Mouse (Mus musculus) heart, embryonic 12.5 days (tissue): Measurements from ENCODE around the gene Megf9. TPM values are rescaled to one million over a fixed set of nuclear protein-coding genes. Genes with fewer than 3 reads are reported as not detected.

Experiments
- ATAC-seq: fragments of 200-750 bp; cut with Nextera tagmentation; 2 replicates; pipeline ENCODE4 v1.8.0; 2017; ENCODE audit warnings: moderate TSS enrichment, moderate library complexity; ENCODE audit not compliant: insufficient number of reproducible peaks, low FRiP score
- H3K27ac ChIP-seq: fragments of 300-500 bp; sonication (generic); 2 replicates; pipeline ENCODE4 v1.5.1; 2016; ENCODE audit warnings: mild to moderate bottlenecking, moderate library complexity; ENCODE audit not compliant: poor library complexity, severe bottlenecking
- H3K27me3 ChIP-seq: fragments of 300-500 bp; sonication (generic); replicated peaks from 2 replicates; pipeline ENCODE4 v1.6.1; 2016; ENCODE audit warnings: mild to moderate bottlenecking, moderate library complexity
- H3K36me3 ChIP-seq: fragments of 300-500 bp; sonication (generic); 2 replicates; pipeline ENCODE4 v1.6.1; 2016; ENCODE audit warnings: mild to moderate bottlenecking, moderate library complexity
- H3K4me1 ChIP-seq: fragments of 300-500 bp; sonication (generic); replicated peaks from 2 replicates; pipeline ENCODE4 v1.6.1; 2016; ENCODE audit warnings: mild to moderate bottlenecking
- H3K4me2 ChIP-seq: fragments of 300-500 bp; sonication (generic); 2 replicates; pipeline ENCODE4 v1.6.1; 2016; ENCODE audit warnings: mild to moderate bottlenecking, moderate library complexity
- H3K4me3 ChIP-seq: fragments of 300-500 bp; sonication (generic); 2 replicates; pipeline ENCODE4 v1.5.1; 2016; ENCODE audit warnings: mild to moderate bottlenecking
- H3K9ac ChIP-seq: fragments of 300-500 bp; sonication (generic); 2 replicates; pipeline ENCODE4 v1.6.1; 2016; ENCODE audit warnings: mild to moderate bottlenecking, moderate library complexity
- H3K9me3 ChIP-seq: fragments of 300-500 bp; sonication (generic); replicated peaks from 2 replicates; pipeline ENCODE4 v1.6.1; 2016; ENCODE audit warnings: mild to moderate bottlenecking, moderate library complexity
- WGBS: fragments of 180-500 bp; shearing (Covaris S2); methylation state at CpG from one replicate; pipeline ENCODE4 v1.1.7; 2016; 5-methylcytosine and 5-hydroxymethylcytosine counted together
- polyA plus RNA-seq: library from polyadenylated mRNA; unstranded; fragments of >200 nt; fragmentation: Nextera tagmentation; extraction: Ambion mirVana; gene quantifications from 2 replicates; pipeline ENCODE4 v1.2.1, GENCODE M21; 2016

The Megf9 gene
- polyA plus RNA-seq, 1 experiment from 2014 or later, result 8.2 TPM

DNA sequence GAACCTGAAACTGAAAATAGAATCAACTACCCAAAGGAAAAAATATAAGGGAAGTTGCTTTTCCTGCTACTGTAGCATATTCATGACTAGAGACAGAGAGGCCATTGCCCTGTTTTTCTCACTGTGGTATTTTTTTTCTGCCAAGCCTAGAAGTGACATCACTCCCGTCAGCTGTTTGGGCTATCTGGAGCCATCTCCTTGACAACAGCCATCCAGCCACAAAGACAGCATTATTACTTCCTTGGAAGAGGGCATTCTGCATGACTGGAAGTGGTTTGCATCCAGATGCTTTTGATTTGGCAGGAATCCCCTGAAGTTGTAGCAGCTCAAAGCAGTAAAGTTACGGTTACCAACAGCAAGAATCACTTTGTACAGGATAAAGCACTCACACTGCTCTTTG lies 122.7 kb downstream of the Megf9 start:
- Histone ChIP-seq H3K9ac (no peak overlapping the region), H3K9me3 (no peaks in the 10 kb centered on the region), H3K27me3 (no peaks in the 10 kb centered on the region), H3K36me3 (no peaks in the 10 kb centered on the region), H3K4me3 (no peak overlapping the region), H3K4me1 (peaks cover 7% of the 10 kb centered on the region), H3K27ac (no peak overlapping the region), H3K4me2 (no peak overlapping the region)
- 64% methylated on average over 2 of the region's 2 CpGs for WGBS
- ATAC-seq, result no peak

GRCm38 (mm10) chr4:70409994-70410721 lies 124.6 kb downstream of the Megf9 start, which contains the start of gene Cdk5rap2:
Gene Cdk5rap2, minus strand, starts transcription at chr4:70410443.
- Histone ChIP-seq H3K9ac (peak within 1 kb of the TSS; percentile 87), H3K27me3 (no peaks in the 10 kb centered on the region), H3K36me3 (peaks cover under 1% of the 10 kb centered on the region; the same call in 1 of the 2 replicates), H3K9me3 (no peaks in the 10 kb centered on the region), H3K27ac (peak within 1 kb of the TSS; percentile 37; the same call in 1 of the 2 replicates), H3K4me2 (peak within 1 kb of the TSS; percentile 71), H3K4me3 (peak within 1 kb of the TSS; percentile 73), H3K4me1 (peaks cover 7% of the 10 kb centered on the region)
- peak; percentile 98 for ATAC-seq
- under 1% methylated on average over 55 of the region's 55 CpGs for WGBS

GRCm38 (mm10) chr4:70409456-70409855 lies 125.3 kb downstream of the Megf9 start:
- WGBS, result 28% methylated on average over 9 of the region's 9 CpGs
- H3K27ac ChIP-seq, result no peak overlapping the region
- peak overlapping the region; percentile 71 for H3K4me2 ChIP-seq
- H3K9me3 ChIP-seq, result no peaks in the 10 kb centered on the region
- H3K36me3 ChIP-seq, result peaks cover 5% of the 10 kb centered on the region; the same call in 1 of the 2 replicates
- peaks cover 7% of the 10 kb centered on the region for H3K4me1 ChIP-seq
- peak overlapping the region; percentile 73 for H3K4me3 ChIP-seq
- ATAC-seq, result no peak
- H3K9ac ChIP-seq, result peak overlapping the region; percentile 87
- no peaks in the 10 kb centered on the region for H3K27me3 ChIP-seq

DNA sequence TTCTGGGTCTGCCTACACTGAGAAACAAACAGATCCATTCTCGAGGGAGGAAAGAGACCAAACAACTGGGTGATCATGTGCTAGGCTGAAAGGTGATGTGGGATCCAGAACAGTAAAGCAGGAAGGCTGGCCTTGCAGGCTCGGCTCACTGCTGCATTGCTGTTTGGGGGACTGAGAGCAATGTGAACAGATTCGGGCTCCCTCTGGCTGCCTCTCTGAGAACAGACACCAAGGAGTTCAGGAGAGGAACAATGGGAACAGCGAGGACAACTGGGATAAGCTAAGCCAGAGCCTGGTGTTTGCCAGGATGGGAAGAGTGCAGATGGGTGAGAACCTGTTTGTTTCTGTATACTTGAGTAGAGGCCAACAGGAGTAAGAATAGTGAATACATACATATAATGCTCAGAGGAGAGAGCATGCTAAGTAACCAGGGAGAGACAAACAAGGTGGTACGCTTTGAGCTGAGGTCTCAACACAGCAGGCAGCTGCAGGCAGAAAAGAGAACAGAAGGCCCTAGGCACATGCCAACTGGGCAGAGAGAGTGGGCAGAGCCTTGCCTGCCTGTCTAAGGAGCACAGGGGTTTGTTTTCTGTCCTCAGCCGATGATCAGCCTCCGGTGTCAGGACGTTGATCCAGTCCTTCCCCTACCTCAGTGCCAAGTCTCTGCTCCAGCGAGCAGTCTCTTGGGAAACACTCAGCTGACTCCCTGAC lies 132.5 kb downstream of the Megf9 start:
- Histone ChIP-seq H3K4me2 (no peak overlapping the region), H3K4me1 (no peaks in the 10 kb centered on the region), H3K9me3 (no peaks in the 10 kb centered on the region), H3K4me3 (no peak overlapping the region), H3K27me3 (no peaks in the 10 kb centered on the region), H3K36me3 (peaks cover 48% of the 10 kb centered on the region), H3K27ac (no peak overlapping the region), H3K9ac (no peak overlapping the region)
- no peak for ATAC-seq
- 74% methylated on average over 9 of the region's 9 CpGs for WGBS

DNA sequence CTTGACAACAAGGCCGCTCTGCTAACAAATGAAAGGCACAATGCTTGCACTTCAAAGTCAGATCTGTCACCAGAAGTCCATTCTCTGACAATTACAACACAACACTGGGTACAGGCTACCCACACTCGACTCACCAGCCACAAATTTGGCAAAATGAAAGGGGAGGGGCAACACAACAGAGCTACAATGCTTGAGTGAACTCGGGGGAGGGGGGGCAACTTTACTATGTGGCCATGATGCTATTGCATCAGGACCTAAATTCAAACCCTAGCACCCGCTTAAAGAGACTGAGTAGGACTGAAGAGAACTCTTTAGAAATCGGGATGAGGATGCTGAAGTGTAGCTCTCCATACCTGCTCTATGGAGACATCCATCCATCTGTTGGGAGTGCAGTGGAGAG lies 135.3 kb downstream of the Megf9 start:
- no peak overlapping the region for H3K9ac ChIP-seq
- WGBS, result 82% methylated on average over 5 of the region's 5 CpGs
- peaks cover 42% of the 10 kb centered on the region for H3K36me3 ChIP-seq
- H3K9me3 ChIP-seq, result no peaks in the 10 kb centered on the region
- no peaks in the 10 kb centered on the region for H3K27me3 ChIP-seq
- no peak for ATAC-seq
- H3K4me1 ChIP-seq, result no peaks in the 10 kb centered on the region
- H3K4me2 ChIP-seq, result no peak overlapping the region
- H3K27ac ChIP-seq, result no peak overlapping the region
- no peak overlapping the region for H3K4me3 ChIP-seq

- 92% methylated on average over 2 of the region's 2 CpGs for WGBS
- H3K4me1 ChIP-seq, result no peaks in the 10 kb centered on the region
- H3K4me2 ChIP-seq, result no peak overlapping the region
- H3K36me3 ChIP-seq, result peaks cover 42% of the 10 kb centered on the region
- H3K9me3 ChIP-seq, result no peaks in the 10 kb centered on the region
- no peak overlapping the region for H3K27ac ChIP-seq
- no peak overlapping the region for H3K9ac ChIP-seq
- H3K4me3 ChIP-seq, result no peak overlapping the region
- ATAC-seq, result no peak
- no peaks in the 10 kb centered on the region for H3K27me3 ChIP-seq
Measured at GRCm38 (mm10) chr4:70399074-70399473, 135.7 kb downstream of the Megf9 start.

DNA sequence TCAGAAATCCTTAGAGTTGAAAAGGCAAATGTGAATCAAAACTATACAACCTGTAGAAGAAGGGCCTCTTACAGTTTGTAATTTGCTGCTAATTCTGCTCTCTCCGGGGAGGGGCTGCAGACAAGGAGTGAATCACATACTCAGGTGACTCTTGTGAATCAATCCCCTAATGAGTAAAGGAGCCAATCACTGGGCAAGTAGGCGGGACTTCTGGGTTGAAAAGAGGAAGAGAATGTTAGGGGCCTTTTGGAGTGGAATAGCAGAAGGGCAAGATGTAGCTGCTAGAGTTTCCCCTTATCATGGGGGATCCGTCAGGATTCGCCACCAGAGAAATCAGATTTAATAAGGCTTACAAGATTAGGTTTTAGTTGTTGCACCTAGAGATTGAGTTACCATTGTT lies 136.7 kb downstream of the Megf9 start:
- no peak for ATAC-seq

GRCm38 (mm10) chr4:70396701-70397100 lies 138.1 kb downstream of the Megf9 start:
- Histone ChIP-seq H3K9me3 (no peaks in the 10 kb centered on the region), H3K4me3 (no peak overlapping the region), H3K9ac (no peak overlapping the region), H3K27ac (no peak overlapping the region), H3K4me2 (no peak overlapping the region), H3K4me1 (0 out of 2 replicates have a peak, but pooled peaks cover under 1% of the 10 kb centered on the region), H3K36me3 (peaks cover 35% of the 10 kb centered on the region), H3K27me3 (no peaks in the 10 kb centered on the region)
- ATAC-seq, result no peak
- WGBS, result 82% methylated on average over 5 of the region's 5 CpGs

More for the DNA sequence above, 136.7 kb downstream of the Megf9 start:
- Histone ChIP-seq H3K4me3 (no peak overlapping the region), H3K9ac (no peak overlapping the region), H3K36me3 (peaks cover 38% of the 10 kb centered on the region), H3K27ac (no peak overlapping the region), H3K4me2 (no peak overlapping the region), H3K9me3 (no peaks in the 10 kb centered on the region), H3K4me1 (no peaks in the 10 kb centered on the region), H3K27me3 (no peaks in the 10 kb centered on the region)
- 75% methylated on average over 4 of the region's 4 CpGs for whole genome bisulfite sequencing

DNA sequence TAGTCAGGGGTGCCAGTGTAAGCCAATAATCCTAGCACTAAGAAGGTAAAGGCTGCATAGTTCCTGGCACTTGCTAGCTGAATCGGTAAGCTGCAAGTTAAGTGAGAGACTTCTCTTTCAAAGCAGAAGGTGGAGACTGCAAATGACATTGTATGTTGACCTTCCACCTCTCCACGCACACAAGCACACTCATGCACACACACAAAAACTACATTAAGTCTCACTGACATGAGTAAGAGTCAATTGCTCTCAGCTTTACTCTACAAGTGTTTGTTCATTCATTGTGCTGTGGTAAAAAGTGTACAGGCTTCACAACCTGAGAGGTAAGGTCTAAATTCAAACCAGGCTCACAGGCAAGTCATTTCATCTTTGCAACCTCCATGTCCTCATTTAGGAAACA lies 140.1 kb downstream of the Megf9 start:
- H3K4me2 ChIP-seq, result no peak overlapping the region
- H3K4me1 ChIP-seq, result peaks cover 7% of the 10 kb centered on the region; the same call in 1 of the 2 replicates
- no peak for ATAC-seq
- no peak overlapping the region for H3K9ac ChIP-seq
- H3K36me3 ChIP-seq, result peaks cover 21% of the 10 kb centered on the region
- H3K4me3 ChIP-seq, result no peak overlapping the region
- H3K27me3 ChIP-seq, result no peaks in the 10 kb centered on the region
- H3K9me3 ChIP-seq, result no peaks in the 10 kb centered on the region
- no peak overlapping the region for H3K27ac ChIP-seq
- WGBS, result 84% methylated on average over 2 of the region's 2 CpGs

GRCm38 (mm10) chr4:70391760-70392372 lies 142.9 kb downstream of the Megf9 start:
- no peak overlapping the region for H3K27ac ChIP-seq
- H3K4me3 ChIP-seq, result no peak overlapping the region
- no peak overlapping the region for H3K4me2 ChIP-seq
- H3K9me3 ChIP-seq, result no peaks in the 10 kb centered on the region
- H3K9ac ChIP-seq, result no peak overlapping the region
- no peak for ATAC-seq
- H3K27me3 ChIP-seq, result no peaks in the 10 kb centered on the region
- peaks cover 7% of the 10 kb centered on the region; the same call in 1 of the 2 replicates for H3K4me1 ChIP-seq
- H3K36me3 ChIP-seq, result peaks cover 13% of the 10 kb centered on the region
- 84% methylated on average over 11 of the region's 11 CpGs for WGBS

DNA sequence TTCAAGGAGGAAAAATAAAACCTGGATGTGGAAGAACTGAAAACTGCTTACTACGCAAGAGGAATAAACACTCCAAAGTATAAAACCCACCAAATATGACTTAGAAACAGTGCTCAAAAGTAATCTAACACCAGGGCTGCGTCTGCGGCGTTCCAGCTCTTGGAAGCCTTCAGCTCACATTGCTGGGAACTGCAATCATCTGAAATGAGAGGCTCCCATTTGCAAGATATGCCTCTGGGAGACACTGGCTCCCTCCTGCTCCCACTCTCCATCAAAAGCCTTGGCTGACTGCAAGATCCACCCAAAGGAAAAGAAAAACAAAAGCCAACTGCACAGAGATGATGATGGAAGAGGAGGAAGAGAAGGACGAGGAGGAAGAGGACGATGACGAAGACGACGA lies 143.7 kb downstream of the Megf9 start:
- H3K9ac ChIP-seq, result no peak overlapping the region
- H3K36me3 ChIP-seq, result peaks cover 13% of the 10 kb centered on the region
- H3K27me3 ChIP-seq, result no peaks in the 10 kb centered on the region
- no peak for ATAC-seq
- no peak overlapping the region for H3K4me2 ChIP-seq
- peaks cover 7% of the 10 kb centered on the region; the same call in 1 of the 2 replicates for H3K4me1 ChIP-seq
- no peak overlapping the region for H3K27ac ChIP-seq
- 88% methylated on average over 9 of the region's 9 CpGs for WGBS
- no peaks in the 10 kb centered on the region for H3K9me3 ChIP-seq
- no peak overlapping the region for H3K4me3 ChIP-seq
